Mouse (Mus musculus) hindlimb bud, embryonic 11.5 days (tissue): Measurements from ENCODE around the gene Sppl2c.
A peak's percentile ranks its signal among the peaks of the same experiment; 100 is the strongest.
"Not testable (repeated sequence)": the region's sequence is repeated elsewhere in the genome, so short reads cannot be mapped to it uniquely, and the experiment has no call there.

Experiments used
- DNase-seq: peaks from one replicate; pipeline ENCODE4 v3.0.0-alpha.2; 2012; ENCODE audit warnings: low read depth, low spot score; ENCODE audit errors: extremely low spot score

The Sppl2c gene

GRCm38 (mm10) chr11:104195382-104195781 is 9.3 kb downstream of the Sppl2c start:
- DNase-seq, result no peak

DNA sequence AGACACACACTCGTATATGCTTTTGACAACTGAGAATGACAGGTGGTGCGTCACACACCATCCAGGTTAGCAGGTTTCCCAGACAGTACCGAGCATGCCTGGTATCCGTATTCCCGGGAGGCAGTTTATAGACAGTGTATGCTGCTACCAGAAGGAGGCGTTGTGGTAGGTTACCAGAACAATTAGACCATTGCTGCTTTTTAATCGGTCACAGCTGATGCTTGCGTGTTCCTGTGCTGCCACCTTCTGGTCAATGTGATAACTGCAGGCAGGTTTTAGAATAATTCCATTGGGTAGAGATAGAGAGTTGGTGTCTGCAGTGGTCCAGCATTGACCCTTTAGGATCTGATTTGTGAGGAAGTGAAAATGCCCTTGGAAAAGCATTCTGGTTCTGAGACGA is 9.7 kb downstream of the Sppl2c start:
- peak; percentile 95 for DNase-seq

GRCm38 (mm10) chr11:104197861-104198260 is 11.7 kb downstream of the Sppl2c start:
- peak; percentile 3 for DNase-seq

DNA sequence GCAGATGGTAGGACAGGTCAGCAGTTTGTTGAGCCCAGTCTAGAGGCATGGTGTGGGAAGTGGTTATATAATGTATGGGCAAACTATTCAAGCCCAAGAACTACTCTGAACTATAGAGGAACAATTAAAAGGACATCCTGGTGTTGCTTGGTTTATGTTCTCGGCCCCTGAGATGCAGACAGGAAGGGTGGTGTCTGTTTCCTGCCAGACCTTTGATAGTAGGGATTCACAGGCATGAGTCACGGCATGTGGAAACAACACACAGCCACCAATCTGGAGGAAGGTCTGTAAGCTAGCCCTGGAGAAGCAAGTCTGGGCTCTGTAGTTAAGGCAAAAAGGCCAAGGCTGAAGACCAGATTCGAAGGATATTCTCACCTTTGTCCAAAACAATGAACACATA is 17.1 kb downstream of the Sppl2c start:
- DNase-seq, result no peak

GRCm38 (mm10) chr11:104206573-104206972 is 20.4 kb downstream of the Sppl2c start:
- DNase-seq, result no peak

GRCm38 (mm10) chr11:104209041-104209440 is 22.9 kb downstream of the Sppl2c start:
- DNase-seq, result no peak

DNA sequence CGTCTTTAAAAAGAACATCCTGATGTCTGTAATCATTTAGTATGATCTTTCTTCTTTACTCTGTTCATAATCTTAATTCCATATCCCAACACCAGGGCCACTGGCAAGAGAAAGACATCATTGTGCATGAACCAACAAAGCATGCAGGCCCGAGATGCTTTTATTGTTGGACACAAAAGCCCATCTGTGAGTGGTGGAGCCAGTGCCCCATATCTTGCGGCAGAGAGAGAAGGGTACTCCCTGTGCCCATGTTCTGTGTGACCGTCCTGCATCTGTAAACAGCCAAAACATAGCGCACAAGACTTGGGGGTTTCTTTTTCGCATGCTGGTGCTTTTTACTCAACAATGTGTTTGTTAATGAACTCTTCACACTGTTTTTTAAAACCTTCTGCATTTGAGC is 25.1 kb downstream of the Sppl2c start:
- DNase-seq, result no peak

GRCm38 (mm10) chr11:104214128-104214527 is 28.0 kb downstream of the Sppl2c start:
- not testable (repeated sequence) for DNase-seq

DNA sequence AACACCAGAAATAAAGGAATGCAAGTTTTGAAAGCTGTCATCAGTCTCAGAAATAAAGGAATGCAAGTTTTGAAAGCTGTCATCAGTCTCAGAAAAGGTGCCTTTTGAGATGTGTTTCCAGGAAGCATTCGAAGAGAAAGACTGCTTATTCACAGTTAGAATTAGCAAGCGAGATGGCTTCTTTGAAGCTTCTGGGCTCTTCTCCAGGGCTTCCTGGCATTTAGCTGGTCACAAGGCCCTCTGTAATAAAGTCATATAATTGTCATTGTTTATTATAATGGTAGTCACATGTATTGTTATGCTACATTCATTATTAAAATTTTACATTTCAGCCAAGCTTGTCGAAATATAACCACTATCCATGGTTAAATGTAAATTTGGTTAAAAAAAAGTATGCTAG is 31.9 kb downstream of the Sppl2c start:
- DNase-seq, result no peak

DNA sequence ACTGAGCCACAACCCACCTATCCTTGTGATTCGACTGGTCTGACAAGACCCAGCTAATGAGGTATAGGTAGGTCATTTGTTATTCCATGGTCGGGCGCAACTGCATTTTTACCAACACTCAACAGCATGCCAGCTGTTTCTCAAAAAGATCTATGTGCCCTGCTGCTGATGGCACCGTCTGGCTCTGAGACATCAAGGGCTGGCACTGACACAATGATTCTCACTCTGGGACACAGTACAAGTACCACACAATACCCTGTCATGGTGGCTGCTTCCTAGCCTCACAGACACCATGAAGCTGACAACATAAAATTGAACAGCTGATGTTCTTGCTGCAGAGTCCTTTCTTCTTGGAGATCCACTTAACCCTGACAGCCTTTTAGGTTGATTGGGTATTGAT is 34.2 kb downstream of the Sppl2c start:
- DNase-seq, result no peak

DNA sequence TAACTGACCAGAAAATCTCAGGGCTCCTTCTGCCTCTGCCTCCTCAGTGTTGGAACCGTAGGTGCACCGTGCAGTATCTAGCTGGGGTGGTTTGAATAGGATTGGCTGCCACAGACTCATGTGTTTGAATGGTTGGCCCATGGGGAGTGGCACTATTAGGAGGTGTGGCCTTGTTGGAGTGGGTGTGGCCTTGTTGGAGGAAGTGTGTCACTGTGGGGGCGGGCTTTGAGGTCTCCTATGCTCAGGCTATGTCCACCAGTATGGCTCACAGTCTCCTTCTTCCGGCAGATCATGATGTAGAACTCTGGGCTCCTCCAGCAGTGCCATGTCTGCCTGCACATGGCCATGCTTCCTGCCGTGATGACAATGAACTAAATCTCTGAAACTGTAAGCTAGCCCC is 35.6 kb downstream of the Sppl2c start:
- DNase-seq, result no peak

- DNase-seq, result no peak
These were observed 37.2 kb downstream of the Sppl2c start for GRCm38 (mm10) chr11:104223301-104223700.

DNA sequence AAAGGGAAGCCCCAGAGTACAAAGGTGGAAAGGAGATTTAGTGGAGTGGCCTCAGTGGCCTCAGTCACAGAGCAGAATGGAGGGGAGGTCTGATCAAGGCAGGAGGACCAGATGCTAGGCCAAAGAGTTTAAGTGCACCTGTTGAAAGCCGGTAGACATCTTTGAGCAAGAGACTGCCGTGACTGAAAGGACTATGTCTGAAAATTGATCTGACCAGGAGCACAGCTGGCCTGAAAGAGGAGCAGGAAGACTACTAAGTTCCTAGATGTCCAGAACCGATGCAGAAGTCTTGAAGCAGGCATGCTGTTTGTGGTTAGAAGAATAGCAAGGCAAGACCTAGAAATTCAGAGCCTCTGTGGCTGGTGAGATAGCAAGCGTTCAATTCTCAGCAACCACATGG is 43.3 kb downstream of the Sppl2c start:
- DNase-seq, result no peak

DNA sequence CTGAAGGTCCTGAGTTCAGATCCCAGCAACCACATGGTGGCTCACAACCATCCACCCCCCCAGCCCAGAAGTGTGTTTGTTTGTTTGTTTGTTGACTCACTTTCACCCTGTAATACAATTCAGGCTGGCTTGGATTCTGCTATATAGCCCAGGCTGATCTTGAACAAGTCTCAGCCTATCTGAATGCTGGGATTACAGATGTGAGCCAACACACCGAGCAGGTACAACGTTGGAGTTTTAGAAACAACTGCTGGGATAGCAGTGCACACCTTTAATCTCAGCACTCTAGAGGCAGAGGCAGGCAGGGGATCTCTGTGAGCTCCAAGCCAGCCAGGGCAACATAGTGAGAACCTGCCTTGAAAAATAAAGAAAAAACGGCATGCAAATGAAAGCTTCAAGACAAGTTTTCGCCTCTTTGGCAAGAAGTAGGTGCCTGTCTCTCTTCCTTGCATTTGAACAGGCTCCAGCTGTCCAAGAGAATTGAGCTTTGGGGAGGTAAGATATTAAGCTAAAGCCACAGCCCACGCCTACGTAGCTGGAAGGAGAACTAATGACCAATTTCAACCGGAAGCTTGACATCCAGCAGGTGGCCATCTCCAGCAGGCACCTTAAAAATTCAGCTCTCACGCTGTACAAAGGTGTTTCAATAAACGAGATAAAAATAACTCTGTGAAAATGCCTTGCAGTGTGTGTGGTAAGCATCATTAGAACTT is 44.1 kb downstream of the Sppl2c start:
- no peak for DNase-seq

- DNase-seq, result peak; percentile 58
These were observed 45.1 kb downstream of the Sppl2c start, which contains the start of gene Mapt for GRCm38 (mm10) chr11:104231041-104231911. TSS of gene Mapt (plus strand) at chr11:104231390.

DNA sequence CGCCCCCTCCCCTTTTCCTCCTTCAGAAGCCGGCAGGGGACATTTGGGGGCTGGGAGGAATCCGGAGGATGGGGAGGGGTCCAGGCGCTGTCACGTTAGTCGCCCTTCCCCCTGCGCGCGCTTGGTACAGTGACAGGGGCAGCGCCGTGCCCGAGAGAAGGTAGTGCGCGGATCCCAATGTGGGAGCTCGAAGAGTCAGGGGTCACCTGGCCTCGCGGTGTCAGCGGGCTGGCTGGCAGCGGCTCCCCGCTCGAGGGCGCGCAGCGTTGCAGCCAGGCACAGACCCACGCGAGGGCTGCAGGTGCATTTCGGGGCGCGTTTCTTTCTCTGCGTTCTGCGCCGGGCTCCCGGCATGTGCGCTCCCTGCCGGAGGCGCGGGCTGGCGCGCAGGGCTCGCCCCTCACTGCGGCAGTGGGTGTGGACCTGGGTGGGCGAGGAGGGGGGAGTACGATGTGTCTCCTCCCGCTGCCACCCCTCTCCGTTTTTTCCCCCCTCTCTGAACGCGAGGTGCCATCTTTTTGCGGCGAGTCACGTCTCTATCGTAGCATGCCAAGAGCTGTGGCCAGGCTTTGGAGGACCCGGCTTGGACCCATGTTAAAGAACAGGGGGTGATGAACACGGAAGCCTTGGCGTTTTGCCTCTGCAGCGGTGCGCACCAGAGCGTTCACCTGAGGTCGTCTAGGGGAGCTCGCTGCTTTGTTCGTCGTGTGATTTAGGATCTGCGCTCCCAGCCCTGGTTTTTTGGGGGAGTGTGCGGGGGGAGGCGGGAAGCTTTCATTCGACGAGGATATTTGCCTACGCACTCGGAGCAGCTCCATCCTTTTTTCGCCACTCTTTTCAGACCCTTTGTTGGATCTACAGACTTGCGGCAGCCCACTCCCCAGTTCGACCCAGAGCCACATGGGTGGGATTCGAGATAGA is 46.3 kb downstream of the Sppl2c start:
- DNase-seq, result no peak

GRCm38 (mm10) chr11:104233101-104233500 is 47.0 kb downstream of the Sppl2c start:
- no peak for DNase-seq

DNA sequence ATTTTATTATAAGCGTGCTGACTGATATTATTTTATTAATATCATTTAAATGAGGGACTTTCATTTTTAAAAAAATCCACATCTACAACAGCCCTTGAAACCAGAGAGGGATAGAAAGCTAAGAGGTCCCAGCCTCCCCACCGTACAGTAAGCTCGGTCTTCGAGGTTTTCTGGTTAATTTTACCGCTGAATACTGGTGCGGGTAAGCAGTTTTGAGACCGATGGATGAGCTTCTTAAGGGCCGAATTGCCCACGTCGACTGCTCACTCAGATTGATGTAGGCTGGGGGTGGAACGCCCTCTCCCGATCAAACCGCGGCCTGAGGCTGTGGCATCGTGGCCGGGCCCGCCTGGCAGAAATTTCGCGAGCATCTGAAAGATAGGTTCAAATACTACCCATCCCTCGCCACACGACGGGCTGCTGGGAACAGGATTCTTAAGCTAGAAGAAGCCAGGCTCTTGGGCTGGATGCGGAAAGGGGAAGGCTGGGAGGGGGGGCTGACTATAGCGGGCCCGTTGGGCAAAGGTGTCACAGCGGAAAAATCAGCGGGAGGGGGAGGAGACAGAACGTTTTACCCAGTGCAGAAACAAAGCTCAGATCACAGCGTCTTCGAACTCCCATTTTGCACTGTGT is 47.6 kb downstream of the Sppl2c start:
- DNase-seq, result no peak

- DNase-seq, result no peak
These were observed 48.6 kb downstream of the Sppl2c start for GRCm38 (mm10) chr11:104234680-104235079.

- no peak for DNase-seq
These were observed 49.8 kb downstream of the Sppl2c start for GRCm38 (mm10) chr11:104235881-104236280.

DNA sequence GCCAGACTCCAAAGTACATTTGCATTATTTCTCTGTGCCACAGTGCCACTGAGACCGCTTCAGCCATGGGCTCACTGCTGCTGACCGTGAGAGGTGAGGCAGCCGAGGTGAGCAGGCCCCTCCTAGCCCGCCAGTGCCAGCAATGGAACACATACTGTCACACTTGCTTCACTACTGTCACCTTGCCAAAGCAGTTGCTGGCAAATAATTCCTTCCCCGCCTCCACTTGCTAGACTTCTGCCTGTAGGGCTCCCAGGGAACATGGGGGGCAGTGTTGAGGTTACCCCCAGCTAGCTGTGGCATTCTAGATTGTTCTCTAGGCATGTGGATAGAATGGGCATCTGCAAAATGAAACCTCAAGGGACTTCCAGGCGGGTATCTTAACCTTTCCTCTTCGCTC is 51.1 kb downstream of the Sppl2c start:
- DNase-seq, result no peak
